Mouse (Mus musculus): ENCODE data around the gene Atp5f1. TPM values are rescaled to one million over a fixed set of nuclear protein-coding genes. Genes with fewer than 3 reads are reported as not detected.

The Atp5f1 gene
- polyA plus RNA-seq, 1 experiment from 2014 or later = 515 TPM

- H3K4me2 ChIP-seq (replicated peaks; ENCODE audit: low read depth, low read length) = no peak overlapping the region
- no peak for ATAC-seq (ENCODE audit: low FRiP score, low TSS enrichment)
- H3K27ac ChIP-seq (ENCODE audit: low read depth, low read length) = no peak overlapping the region
- no peaks in the 10 kb centered on the region for H3K36me3 ChIP-seq (ENCODE audit: control insufficient read depth, insufficient read depth, low read length)
- peaks cover 7% of the 10 kb centered on the region; the same call in 1 of the 2 replicates for H3K4me1 ChIP-seq (ENCODE audit: control insufficient read depth, insufficient read depth, low read length)
- H3K27me3 ChIP-seq (ENCODE audit: control insufficient read depth, insufficient read depth, low read length) = no peaks in the 10 kb centered on the region
- H3K9ac ChIP-seq (ENCODE audit: low read depth, low read length) = no peak overlapping the region
- WGBS = 93% methylated on average over 11 of the region's 11 CpGs
- no peaks in the 10 kb centered on the region for H3K9me3 ChIP-seq (ENCODE audit: control insufficient read depth, low read length)
- H3K4me3 ChIP-seq (ENCODE audit: low read length) = no peak overlapping the region
Measured at GRCm38 (mm10) chr3:105898861-105899260, 61.0 kb downstream of the Atp5f1 start.

- ATAC-seq (ENCODE audit: low FRiP score, low TSS enrichment) = no peak
- Histone ChIP-seq H3K27ac (ENCODE audit: low read depth, low read length) (no peak overlapping the region), H3K4me1 (ENCODE audit: control insufficient read depth, insufficient read depth, low read length) (peaks cover 7% of the 10 kb centered on the region; the same call in 1 of the 2 replicates), H3K9ac (ENCODE audit: low read depth, low read length) (no peak overlapping the region), H3K4me3 (ENCODE audit: low read length) (no peak overlapping the region), H3K9me3 (ENCODE audit: control insufficient read depth, low read length) (no peaks in the 10 kb centered on the region), H3K36me3 (ENCODE audit: control insufficient read depth, insufficient read depth, low read length) (no peaks in the 10 kb centered on the region), H3K4me2 (replicated peaks; ENCODE audit: low read depth, low read length) (no peak overlapping the region), H3K27me3 (ENCODE audit: control insufficient read depth, insufficient read depth, low read length) (no peaks in the 10 kb centered on the region)
- WGBS = 81% methylated on average over 2 of the region's 2 CpGs
Measured at GRCm38 (mm10) chr3:105898325-105898724, 61.6 kb downstream of the Atp5f1 start.

GRCm38 (mm10) chr3:105896811-105897210 is 63.1 kb downstream of the Atp5f1 start:
- Histone ChIP-seq H3K27ac (ENCODE audit: low read depth, low read length) (no peak overlapping the region), H3K27me3 (ENCODE audit: control insufficient read depth, insufficient read depth, low read length) (no peaks in the 10 kb centered on the region), H3K36me3 (ENCODE audit: control insufficient read depth, insufficient read depth, low read length) (no peaks in the 10 kb centered on the region), H3K9me3 (ENCODE audit: control insufficient read depth, low read length) (no peaks in the 10 kb centered on the region), H3K4me2 (replicated peaks; ENCODE audit: low read depth, low read length) (no peak overlapping the region), H3K4me3 (ENCODE audit: low read length) (no peak overlapping the region), H3K4me1 (ENCODE audit: control insufficient read depth, insufficient read depth, low read length) (peaks cover 10% of the 10 kb centered on the region; the same call in 1 of the 2 replicates), H3K9ac (ENCODE audit: low read depth, low read length) (no peak overlapping the region)
- ATAC-seq (ENCODE audit: low FRiP score, low TSS enrichment) = no peak
- WGBS = 88% methylated on average over 3 of the region's 3 CpGs

- Histone ChIP-seq H3K9ac (ENCODE audit: low read depth, low read length) (no peak overlapping the region), H3K27me3 (ENCODE audit: control insufficient read depth, insufficient read depth, low read length) (no peaks in the 10 kb centered on the region), H3K27ac (ENCODE audit: low read depth, low read length) (no peak overlapping the region; the same call in 1 of the 2 replicates), H3K36me3 (ENCODE audit: control insufficient read depth, insufficient read depth, low read length) (no peaks in the 10 kb centered on the region), H3K4me3 (ENCODE audit: low read length) (no peak overlapping the region), H3K9me3 (ENCODE audit: control insufficient read depth, low read length) (no peaks in the 10 kb centered on the region), H3K4me2 (replicated peaks; ENCODE audit: low read depth, low read length) (no peak overlapping the region), H3K4me1 (ENCODE audit: control insufficient read depth, insufficient read depth, low read length) (peaks cover 16% of the 10 kb centered on the region; the same call in 1 of the 2 replicates)
- ATAC-seq (ENCODE audit: low FRiP score, low TSS enrichment) = no peak
- WGBS = 75% methylated on average over 23 of the region's 23 CpGs
Measured at GRCm38 (mm10) chr3:105894601-105895592, 65.0 kb downstream of the Atp5f1 start.

- peak overlapping the region; percentile 11; the same call in 1 of the 2 replicates for H3K27ac ChIP-seq (ENCODE audit: low read depth, low read length)
- no peaks in the 10 kb centered on the region for H3K9me3 ChIP-seq (ENCODE audit: control insufficient read depth, low read length)
- H3K27me3 ChIP-seq (ENCODE audit: control insufficient read depth, insufficient read depth, low read length) = no peaks in the 10 kb centered on the region
- no peaks in the 10 kb centered on the region for H3K36me3 ChIP-seq (ENCODE audit: control insufficient read depth, insufficient read depth, low read length)
- H3K4me3 ChIP-seq (ENCODE audit: low read length) = no peak overlapping the region
- no peak overlapping the region for H3K9ac ChIP-seq (ENCODE audit: low read depth, low read length)
- H3K4me1 ChIP-seq (ENCODE audit: control insufficient read depth, insufficient read depth, low read length) = peaks cover 16% of the 10 kb centered on the region; the same call in 1 of the 2 replicates
- no peak overlapping the region for H3K4me2 ChIP-seq (replicated peaks; ENCODE audit: low read depth, low read length)
- no peak; the same call in 1 of the 2 replicates for ATAC-seq (ENCODE audit: low FRiP score, low TSS enrichment)
- 42% methylated on average over 6 of the region's 6 CpGs for WGBS
Measured at GRCm38 (mm10) chr3:105893941-105894391, 65.9 kb downstream of the Atp5f1 start.

Other genes with a start within 250 kb of the Atp5f1 start
- 89.0 and 141 TPM in 2 replicates for gene Rap1a, start 158.8 kb downstream of the Atp5f1 start, polyA plus RNA-seq (2014; fragmentation: Nextera tagmentation; extraction: Ambion mirVana)
- gene Adora3, start 89.2 kb downstream of the Atp5f1 start, polyA plus RNA-seq (2014; fragmentation: Nextera tagmentation; extraction: Ambion mirVana) = 0.18 TPM in 1 of 2 replicates, not detected in the other
- gene Tmigd3, start 89.2 kb downstream of the Atp5f1 start, polyA plus RNA-seq (2014; fragmentation: Nextera tagmentation; extraction: Ambion mirVana) = 0.53 TPM in 1 of 2 replicates, not detected in the other
- 0.64 and 0.70 TPM in 2 replicates for gene I830077J02Rik, start 27.4 kb downstream of the Atp5f1 start, polyA plus RNA-seq (2014; fragmentation: Nextera tagmentation; extraction: Ambion mirVana)
- gene Wdr77, start 730 bp downstream of the Atp5f1 start, polyA plus RNA-seq (2014; fragmentation: Nextera tagmentation; extraction: Ambion mirVana) = 117 and 188 TPM in 2 replicates
- gene Ovgp1, start 13.6 kb upstream of the Atp5f1 start, polyA plus RNA-seq (2014; fragmentation: Nextera tagmentation; extraction: Ambion mirVana) = 1.9 and 2.2 TPM in 2 replicates
- gene Pifo, start 54.5 kb upstream of the Atp5f1 start, polyA plus RNA-seq (2014; fragmentation: Nextera tagmentation; extraction: Ambion mirVana) = not detected in 2 replicates
- not detected in 2 replicates for gene Chil5, start 72.7 kb upstream of the Atp5f1 start, polyA plus RNA-seq (2014; fragmentation: Nextera tagmentation; extraction: Ambion mirVana)
- gene Chia1, start 153.1 kb upstream of the Atp5f1 start, polyA plus RNA-seq (2014; fragmentation: Nextera tagmentation; extraction: Ambion mirVana) = not detected in 2 replicates
- not detected in 2 replicates for gene Chil3, start 207.5 kb upstream of the Atp5f1 start, polyA plus RNA-seq (2014; fragmentation: Nextera tagmentation; extraction: Ambion mirVana)